Mouse (Mus musculus) ES-Bruce4 (cell line): ENCODE results near the gene Slc46a2. TPM values are rescaled to one million over a fixed set of nuclear protein-coding genes. Genes with fewer than 3 reads are reported as not detected.
A peak's percentile ranks its signal among the peaks of the same experiment; 100 is the strongest.

Experiments
- H3K27ac ChIP-seq: 2 replicates; pipeline ENCODE4 v1.5.1; 2012; ENCODE audit warnings: low read length, inconsistent platforms; ENCODE audit not compliant: insufficient read depth
- H3K27me3 ChIP-seq: 2 replicates; pipeline ENCODE4 v1.6.1; 2012; ENCODE audit warnings: mild to moderate bottlenecking, low read length, inconsistent platforms; ENCODE audit not compliant: control insufficient read depth, poor library complexity, insufficient read depth, severe bottlenecking
- H3K36me3 ChIP-seq: 2 replicates; pipeline ENCODE4 v1.6.1; 2012; ENCODE audit warnings: inconsistent platforms, mild to moderate bottlenecking, low read length, moderate library complexity; ENCODE audit not compliant: control insufficient read depth, poor library complexity, insufficient read depth, severe bottlenecking
- H3K4me1 ChIP-seq: one replicate; pipeline ENCODE4 v1.8.1; 2011; ENCODE audit warnings: low read length; ENCODE audit not compliant: control insufficient read depth, insufficient read depth
- H3K4me3 ChIP-seq: 2 replicates; pipeline ENCODE4 v1.5.1; 2011; ENCODE audit warnings: low read depth, mild to moderate bottlenecking, low read length
- H3K9ac ChIP-seq: 2 replicates; pipeline ENCODE4 v1.6.1; 2012; ENCODE audit warnings: low read depth, mild to moderate bottlenecking, inconsistent platforms; ENCODE audit not compliant: poor library complexity, severe bottlenecking
- H3K9me3 ChIP-seq: replicated peaks from 2 replicates; pipeline ENCODE4 v1.6.1; 2012; ENCODE audit warnings: mild to moderate bottlenecking, low read length, inconsistent platforms; ENCODE audit not compliant: control insufficient read depth, poor library complexity, insufficient read depth, severe bottlenecking
- CTCF ChIP-seq: IDR thresholded peaks from one replicate; pipeline ENCODE4 v1.8.1; 2011; ENCODE audit warnings: low read depth, low read length
- EP300 ChIP-seq: IDR thresholded peaks from 2 replicates; pipeline ENCODE4 v1.6.1; 2011; ENCODE audit warnings: low read depth, low read length; ENCODE audit not compliant: insufficient read depth
- POLR2A ChIP-seq: IDR thresholded peaks from one replicate; pipeline ENCODE4 v1.8.1; 2011; ENCODE audit warnings: low read length; ENCODE audit not compliant: insufficient read depth
- polyA plus RNA-seq: library from polyadenylated mRNA; stranded (reverse); fragments of >200 nt; gene quantifications from 2 replicates; pipeline ENCODE4 v1.2.4, GENCODE M21; 2011; ENCODE audit warnings: low read depth; ENCODE audit not compliant: missing spikeins, insufficient read depth, insufficient read length

The Slc46a2 gene
- polyA plus RNA-seq, 1 experiment: not detected

DNA sequence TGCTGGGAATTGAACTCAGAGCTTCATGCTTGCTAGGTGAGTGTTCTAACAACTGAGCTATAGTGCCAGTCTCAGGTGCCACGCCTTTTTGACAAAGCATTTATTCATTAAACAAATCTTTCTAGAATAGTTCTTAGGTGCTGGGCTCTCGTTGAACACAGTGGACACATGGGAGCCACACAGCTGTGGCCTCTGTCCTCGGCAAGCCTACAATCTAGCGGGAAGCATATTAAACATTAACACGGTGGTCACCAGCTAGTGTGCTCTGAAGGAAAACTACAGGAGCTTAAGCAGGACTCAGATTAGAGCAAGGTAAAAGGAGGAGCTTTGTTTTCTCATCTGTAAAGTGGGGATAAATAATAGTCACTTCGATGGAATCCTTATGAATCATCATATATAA, 7.8 kb downstream of the Slc46a2 start:
- no peak overlapping the region for H3K9ac ChIP-seq
- no peak overlapping the region for H3K4me3 ChIP-seq
- TF ChIP-seq CTCF: no peak
- TF ChIP-seq EP300: no peak
- no peak for TF ChIP-seq POLR2A
- H3K36me3 ChIP-seq: no peaks in the 10 kb centered on the region
- no peaks in the 10 kb centered on the region for H3K9me3 ChIP-seq
- no peak overlapping the region for H3K27ac ChIP-seq
- H3K4me1 ChIP-seq: peaks cover 7% of the 10 kb centered on the region
- no peaks in the 10 kb centered on the region for H3K27me3 ChIP-seq

DNA sequence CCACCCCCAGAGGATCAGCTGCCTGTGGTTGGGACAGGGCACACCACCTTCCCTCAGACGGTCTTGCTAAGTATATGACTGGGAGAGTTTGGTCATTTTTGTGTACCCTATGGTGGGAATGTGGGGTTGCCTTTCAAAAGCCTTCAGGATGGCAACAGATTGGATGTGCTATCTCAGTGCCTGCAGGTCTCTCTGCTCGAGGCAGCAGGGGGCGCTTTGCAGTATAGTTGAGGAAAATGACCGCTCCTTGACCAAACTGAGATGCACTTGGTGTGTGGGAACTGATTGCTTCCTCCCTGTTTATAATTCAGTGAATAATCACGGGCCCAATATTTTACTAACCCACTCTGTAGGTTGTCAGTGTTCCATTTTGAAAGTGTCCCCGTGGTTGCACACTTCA, 12.3 kb downstream of the Slc46a2 start:
- Histone ChIP-seq H3K9ac (no peak overlapping the region), H3K4me3 (no peak overlapping the region), H3K27ac (no peak overlapping the region), H3K36me3 (no peaks in the 10 kb centered on the region; the same call in 1 of the 2 replicates), H3K4me1 (peaks cover 11% of the 10 kb centered on the region), H3K9me3 (no peaks in the 10 kb centered on the region), H3K27me3 (no peaks in the 10 kb centered on the region)
- TF ChIP-seq EP300: no peak
- peak; percentile 71 for TF ChIP-seq CTCF
- no peak for TF ChIP-seq POLR2A

DNA sequence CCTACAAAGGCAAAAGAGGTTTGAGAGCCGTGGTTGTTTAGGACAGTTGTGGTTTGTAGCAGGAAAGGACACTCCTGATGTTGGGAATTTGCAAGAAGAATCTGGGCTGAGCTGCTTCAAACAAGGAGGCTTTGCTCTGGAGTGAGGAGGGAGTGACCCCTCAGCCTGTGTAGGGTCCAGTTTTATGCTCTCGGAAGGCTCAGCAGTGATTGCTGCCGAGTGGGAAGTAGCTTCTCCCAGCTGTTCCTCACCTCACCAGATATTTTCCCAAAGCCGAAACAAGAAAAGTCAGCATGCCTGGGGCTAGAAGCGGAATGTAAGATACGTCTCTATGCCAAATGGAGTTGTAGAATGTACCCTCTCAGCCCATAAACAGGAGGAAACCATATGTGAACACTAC, 13.0 kb downstream of the Slc46a2 start:
- H3K27me3 ChIP-seq: no peaks in the 10 kb centered on the region
- no peak overlapping the region for H3K9ac ChIP-seq
- H3K4me1 ChIP-seq: peaks cover 10% of the 10 kb centered on the region
- H3K27ac ChIP-seq: no peak overlapping the region
- H3K9me3 ChIP-seq: no peaks in the 10 kb centered on the region
- H3K36me3 ChIP-seq: no peaks in the 10 kb centered on the region; the same call in 1 of the 2 replicates
- no peak overlapping the region for H3K4me3 ChIP-seq
- TF ChIP-seq EP300 (no peak), CTCF (no peak), POLR2A (no peak)

GRCm38 (mm10) chr4:59898521-59898919, 16.3 kb downstream of the Slc46a2 start:
- Histone ChIP-seq H3K9ac (no peak overlapping the region), H3K27me3 (no peaks in the 10 kb centered on the region), H3K36me3 (no peaks in the 10 kb centered on the region; the same call in 1 of the 2 replicates), H3K27ac (no peak overlapping the region), H3K4me1 (peaks cover 20% of the 10 kb centered on the region), H3K4me3 (no peak overlapping the region), H3K9me3 (no peaks in the 10 kb centered on the region)
- no peak for TF ChIP-seq CTCF
- no peak for TF ChIP-seq EP300
- no peak for TF ChIP-seq POLR2A

DNA sequence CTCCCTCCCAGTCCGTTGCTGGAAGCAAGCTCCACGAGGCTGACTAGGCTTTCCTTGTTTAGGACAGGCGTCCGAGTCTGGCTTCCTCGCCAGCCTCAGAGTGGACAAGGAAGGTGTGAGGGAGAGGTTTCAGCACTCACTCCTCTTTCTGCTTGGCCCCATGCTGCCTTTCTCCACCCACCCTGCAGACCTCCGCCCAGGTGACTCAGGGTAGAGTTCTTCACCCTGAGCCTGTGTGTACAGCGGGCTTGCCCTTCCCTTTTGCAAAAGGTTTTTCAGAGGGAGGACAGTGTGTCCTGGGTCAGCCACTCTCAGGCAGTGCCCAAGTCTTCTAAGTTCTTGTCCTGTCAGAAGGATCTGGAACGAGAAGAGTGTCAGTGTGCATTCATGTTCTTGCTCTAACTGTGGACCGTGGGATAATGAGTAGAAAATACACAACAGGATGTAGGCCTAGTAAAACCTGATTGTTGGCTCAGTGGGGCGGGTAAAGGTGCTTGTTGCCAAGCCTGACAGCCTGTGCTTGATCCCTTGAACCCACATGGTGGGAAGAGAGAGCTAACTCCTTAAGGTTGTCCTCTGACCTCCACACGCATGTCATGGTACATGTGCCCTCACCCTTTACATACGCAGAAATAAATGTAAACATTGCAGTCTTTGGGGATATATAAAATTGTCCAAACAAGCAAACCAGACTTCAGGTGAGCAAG, 16.9 kb downstream of the Slc46a2 start:
- Histone ChIP-seq H3K4me1 (peaks cover 20% of the 10 kb centered on the region), H3K27me3 (no peaks in the 10 kb centered on the region), H3K9ac (no peak overlapping the region), H3K27ac (no peak overlapping the region), H3K36me3 (peaks cover 3% of the 10 kb centered on the region; the same call in 1 of the 2 replicates), H3K9me3 (no peaks in the 10 kb centered on the region), H3K4me3 (no peak overlapping the region)
- no peak for TF ChIP-seq CTCF
- TF ChIP-seq POLR2A: no peak
- no peak for TF ChIP-seq EP300

GRCm38 (mm10) chr4:59896000-59896399, 18.9 kb downstream of the Slc46a2 start:
- H3K9ac ChIP-seq: no peak overlapping the region
- TF ChIP-seq EP300 (peak; percentile 88), POLR2A (no peak)
- no peaks in the 10 kb centered on the region for H3K9me3 ChIP-seq
- no peaks in the 10 kb centered on the region for H3K27me3 ChIP-seq
- H3K4me1 ChIP-seq: peaks cover 23% of the 10 kb centered on the region
- H3K4me3 ChIP-seq: peak overlapping the region; percentile 40
- peak overlapping the region; percentile 78 for H3K27ac ChIP-seq
- peaks cover 3% of the 10 kb centered on the region; the same call in 1 of the 2 replicates for H3K36me3 ChIP-seq
